Mouse (Mus musculus) midbrain, embryonic 14.5 days (tissue): ENCODE data around the gene Cbll1. TPM values are rescaled to one million over a fixed set of nuclear protein-coding genes. Genes with fewer than 3 reads are reported as not detected.
"Not testable (repeated sequence)": the region's sequence is repeated elsewhere in the genome, so short reads cannot be mapped to it uniquely, and the experiment has no call there.

Source experiments
- ATAC-seq: fragments of 200-750 bp; cut with Nextera tagmentation; 2 replicates; pipeline ENCODE4 v1.8.0; 2017; ENCODE audit warnings: moderate number of reproducible peaks, moderate library complexity; ENCODE audit not compliant: low FRiP score, low TSS enrichment
- DNase-seq: peaks from one replicate; pipeline ENCODE4 v3.0.0-alpha.2; 2015
- H3K27ac ChIP-seq: fragments of 300-500 bp; sonication (generic); replicated peaks from 2 replicates; pipeline ENCODE4 v1.5.1; 2014; ENCODE audit warnings: mild to moderate bottlenecking, low read depth, low read length, moderate library complexity
- H3K27me3 ChIP-seq: fragments of 300-500 bp; sonication (generic); 2 replicates; pipeline ENCODE4 v1.6.1; 2014; ENCODE audit warnings: low read length, control low read depth, mixed read lengths; ENCODE audit not compliant: control insufficient read depth, insufficient read depth
- H3K36me3 ChIP-seq: fragments of 300-500 bp; sonication (generic); 2 replicates; pipeline ENCODE4 v1.6.1; 2014; ENCODE audit warnings: low read length, control low read depth; ENCODE audit not compliant: control insufficient read depth, insufficient read depth
- H3K4me1 ChIP-seq: fragments of 300-500 bp; sonication (generic); 2 replicates; pipeline ENCODE4 v1.6.1; 2014; ENCODE audit warnings: mild to moderate bottlenecking, antibody characterized with exemption, low read length, control low read depth; ENCODE audit not compliant: control insufficient read depth, insufficient read depth
- H3K4me2 ChIP-seq: fragments of 300-500 bp; sonication (generic); 2 replicates; pipeline ENCODE4 v1.6.1; 2014; ENCODE audit warnings: mild to moderate bottlenecking, low read length, moderate library complexity
- H3K4me3 ChIP-seq: fragments of 300-500 bp; sonication (generic); replicated peaks from 2 replicates; pipeline ENCODE4 v1.5.1; 2014; ENCODE audit warnings: low read depth, low read length
- H3K9ac ChIP-seq: fragments of 300-500 bp; sonication (generic); replicated peaks from 2 replicates; pipeline ENCODE4 v1.6.1; 2014; ENCODE audit warnings: mild to moderate bottlenecking, low read length, moderate library complexity
- H3K9me3 ChIP-seq: fragments of 300-500 bp; sonication (generic); 2 replicates; pipeline ENCODE4 v1.6.1; 2016; ENCODE audit warnings: low read length, control low read depth, mixed read lengths; ENCODE audit not compliant: control insufficient read depth
- WGBS: fragments of 180-500 bp; shearing (Covaris S2); extraction: QIAGEN DNeasy Blood & Tissue Kit; methylation state at CpG from one replicate; pipeline ENCODE4 v1.1.7; 2014; 5-methylcytosine and 5-hydroxymethylcytosine counted together
- polyA plus RNA-seq: library from polyadenylated mRNA; unstranded; fragments of >200 nt; fragmentation: Nextera tagmentation; extraction: Ambion mirVana; gene quantifications from 2 replicates; pipeline ENCODE4 v1.2.1, GENCODE M21; 2014

The Cbll1 gene
- polyA plus RNA-seq, 1 experiment from 2014 or later: 22.9 TPM

DNA sequence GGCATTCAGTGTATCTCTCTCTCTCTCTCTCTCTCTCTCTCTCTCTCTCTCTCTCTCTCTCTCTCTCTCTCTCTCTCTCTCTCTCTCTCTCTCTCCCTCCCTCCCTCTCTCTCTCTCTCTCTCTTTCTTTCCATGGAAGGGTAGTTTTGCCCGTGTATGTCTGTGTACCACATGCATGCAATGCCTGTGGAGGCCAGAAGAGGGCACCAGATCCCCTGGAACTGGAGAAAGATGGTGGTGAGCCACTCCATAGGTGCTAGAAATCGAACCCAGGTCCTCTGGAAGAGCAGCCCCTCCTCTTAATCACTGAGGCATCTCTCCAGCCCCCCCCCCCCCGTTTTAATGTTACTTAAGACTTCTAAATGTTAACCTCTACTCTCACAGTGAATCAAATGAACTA lies 39.1 kb downstream of the Cbll1 start:
- H3K9ac ChIP-seq, ATAC-seq, H3K27me3 ChIP-seq, H3K4me3 ChIP-seq, H3K9me3 ChIP-seq, H3K4me2 ChIP-seq, H3K27ac ChIP-seq, DNase-seq, H3K4me1 ChIP-seq, H3K36me3 ChIP-seq: not testable (repeated sequence)
- 37% methylated on average over 3 of the region's 3 CpGs for WGBS

DNA sequence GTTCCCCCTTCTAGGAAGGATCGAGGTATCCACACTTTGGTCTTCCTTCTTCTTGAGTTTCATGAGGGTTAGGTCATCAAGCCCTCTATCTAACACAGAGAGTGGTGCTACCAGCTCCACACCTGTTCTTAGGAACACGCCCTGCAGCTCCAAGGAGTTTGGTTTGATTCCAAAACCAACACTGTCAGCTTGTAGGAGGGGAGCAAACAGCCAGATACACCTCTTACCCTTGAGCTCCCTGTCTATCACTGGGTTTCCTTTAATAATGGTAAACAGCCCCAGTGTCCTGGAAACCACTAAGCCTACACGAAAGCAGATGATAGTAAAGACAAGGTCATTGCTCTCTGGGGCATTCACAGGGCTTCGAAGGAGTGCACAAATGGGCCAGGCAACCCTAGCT lies 40.9 kb downstream of the Cbll1 start:
- ATAC-seq: no peak
- Histone ChIP-seq H3K36me3 (no peaks in the 10 kb centered on the region), H3K4me3 (no peak overlapping the region), H3K9ac (no peak overlapping the region), H3K27ac (no peak overlapping the region), H3K9me3 (no peaks in the 10 kb centered on the region), H3K4me1 (no peaks in the 10 kb centered on the region), H3K4me2 (no peak overlapping the region), H3K27me3 (no peaks in the 10 kb centered on the region)
- DNase-seq: no peak
- 84% methylated on average over 4 of the region's 4 CpGs for WGBS

DNA sequence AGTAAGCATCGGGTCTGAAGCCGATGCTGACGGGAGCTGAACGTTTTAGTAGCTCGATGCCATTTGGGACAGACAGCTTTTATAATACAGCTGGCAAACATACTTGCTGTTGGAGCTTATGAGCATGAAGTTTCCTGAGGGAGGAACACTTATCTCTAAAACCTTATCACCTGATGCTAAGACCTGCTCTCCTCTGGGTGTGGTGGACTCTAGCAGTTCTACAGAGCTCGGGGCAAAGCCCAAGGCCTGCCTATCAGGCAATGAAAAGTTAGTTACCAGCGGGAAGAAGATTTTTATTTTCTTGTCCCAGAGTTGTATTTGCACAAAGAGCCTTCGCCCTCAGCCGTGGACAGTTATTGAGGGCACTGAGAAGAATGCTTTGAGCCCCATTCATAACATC lies 43.1 kb downstream of the Cbll1 start:
- no peak overlapping the region for H3K27ac ChIP-seq
- no peaks in the 10 kb centered on the region for H3K27me3 ChIP-seq
- no peaks in the 10 kb centered on the region for H3K36me3 ChIP-seq
- H3K4me1 ChIP-seq: no peaks in the 10 kb centered on the region
- no peaks in the 10 kb centered on the region for H3K9me3 ChIP-seq
- DNase-seq (no peak), ATAC-seq (no peak)
- 89% methylated on average over 9 of the region's 9 CpGs for WGBS
- H3K4me3 ChIP-seq: no peak overlapping the region
- no peak overlapping the region for H3K4me2 ChIP-seq
- no peak overlapping the region for H3K9ac ChIP-seq

DNA sequence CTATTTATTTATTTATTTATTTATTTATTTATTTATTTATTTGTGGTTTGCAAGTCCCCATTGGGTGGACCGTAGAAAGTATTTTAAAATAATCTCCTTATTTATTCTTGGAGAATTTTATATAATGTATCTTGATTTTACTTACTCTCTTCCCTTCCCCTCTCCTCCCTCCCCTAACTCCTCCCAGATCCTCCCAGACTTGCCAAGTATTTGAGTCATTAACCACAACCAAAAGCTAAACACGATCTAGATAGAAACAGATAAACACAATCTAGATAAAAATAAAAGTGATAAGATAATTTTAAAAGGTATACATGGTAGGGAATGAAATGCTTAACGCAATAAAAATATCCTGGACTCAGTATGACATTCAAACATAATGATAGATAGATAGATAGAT lies 50.1 kb downstream of the Cbll1 start:
- Histone ChIP-seq H3K27me3 (no peaks in the 10 kb centered on the region), H3K36me3 (no peaks in the 10 kb centered on the region), H3K27ac (no peak overlapping the region), H3K4me1 (no peaks in the 10 kb centered on the region), H3K4me3 (no peak overlapping the region), H3K9ac (no peak overlapping the region), H3K9me3 (no peaks in the 10 kb centered on the region), H3K4me2 (no peak overlapping the region)
- DNase-seq: no peak
- ATAC-seq: no peak
- 95% methylated on average over 3 of the region's 3 CpGs for WGBS

DNA sequence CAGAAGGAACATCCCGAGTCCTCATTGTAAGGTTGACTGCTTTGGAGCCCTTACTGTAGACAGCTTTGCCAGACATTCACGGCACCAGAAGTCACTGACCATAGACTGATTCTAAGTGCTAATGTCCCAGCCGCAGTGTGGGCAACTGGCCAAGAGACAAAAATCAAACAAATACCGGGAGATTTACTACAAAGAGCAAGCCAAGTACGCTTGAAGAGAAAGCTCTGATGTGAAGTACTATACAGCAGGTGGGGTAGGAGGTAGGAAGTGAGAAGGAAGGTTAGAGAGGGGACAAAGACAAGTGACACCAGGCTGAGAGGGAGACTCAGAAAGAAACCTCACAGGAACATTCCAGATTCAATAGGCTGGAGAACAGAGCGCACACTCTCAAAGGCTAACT lies 54.6 kb downstream of the Cbll1 start:
- DNase-seq (no peak), ATAC-seq (no peak)
- Histone ChIP-seq H3K9ac (no peak overlapping the region), H3K4me2 (no peak overlapping the region), H3K27me3 (no peaks in the 10 kb centered on the region), H3K4me3 (no peak overlapping the region), H3K4me1 (no peaks in the 10 kb centered on the region), H3K27ac (no peak overlapping the region), H3K36me3 (no peaks in the 10 kb centered on the region), H3K9me3 (no peaks in the 10 kb centered on the region)
- 76% methylated on average over 6 of the region's 6 CpGs for WGBS

DNA sequence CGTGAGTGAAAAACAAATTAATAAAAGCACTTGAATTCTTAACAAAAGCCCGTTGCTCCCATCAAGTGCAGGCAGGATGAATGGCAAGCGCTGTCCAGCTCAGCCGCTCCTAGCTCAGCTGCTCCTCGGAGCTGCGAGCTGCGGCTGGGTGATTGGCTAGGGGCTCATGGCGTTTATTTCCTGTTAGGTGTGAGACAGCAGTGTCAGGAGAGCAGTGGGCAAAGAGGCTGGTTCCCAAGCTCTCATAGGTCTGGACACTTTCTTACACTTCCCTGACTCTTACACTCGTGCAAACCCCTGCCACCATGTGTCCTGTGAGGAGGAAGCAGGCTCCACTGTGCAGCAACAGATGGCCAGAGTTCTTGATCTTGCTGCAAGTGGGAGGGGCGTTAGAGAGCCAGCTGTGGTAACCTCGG lies 55.3 kb downstream of the Cbll1 start:
- no peaks in the 10 kb centered on the region for H3K4me1 ChIP-seq
- H3K9ac ChIP-seq: no peak overlapping the region
- WGBS: 2% methylated on average over 11 of the region's 11 CpGs
- H3K27ac ChIP-seq: no peak overlapping the region
- ATAC-seq: peak; percentile 57; the same call in 1 of the 2 replicates
- H3K27me3 ChIP-seq: no peaks in the 10 kb centered on the region
- H3K4me3 ChIP-seq: peak overlapping the region; percentile 25
- DNase-seq: peak; percentile 61
- no peaks in the 10 kb centered on the region for H3K9me3 ChIP-seq
- no peaks in the 10 kb centered on the region for H3K36me3 ChIP-seq
- peak overlapping the region; percentile 57 for H3K4me2 ChIP-seq

DNA sequence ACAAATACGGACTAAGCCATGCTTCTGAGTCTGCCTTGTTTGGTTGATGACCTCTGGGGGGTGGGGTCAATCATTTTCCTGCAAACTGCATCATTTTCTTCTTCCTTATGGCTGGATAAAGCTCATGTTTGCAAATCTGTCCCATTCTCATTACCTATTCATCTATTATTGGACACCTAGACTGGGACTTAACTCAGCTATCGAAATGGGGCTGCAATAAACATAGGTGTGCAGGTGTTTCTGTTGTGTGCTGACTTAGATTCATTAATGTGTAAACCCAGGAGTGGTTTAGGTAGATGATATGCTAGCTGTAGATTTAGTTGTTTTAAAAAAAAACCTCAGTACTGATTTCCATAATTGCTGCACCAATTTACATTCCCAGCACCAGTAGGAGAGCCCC lies 59.8 kb downstream of the Cbll1 start:
- Histone ChIP-seq H3K36me3 (no peaks in the 10 kb centered on the region), H3K27me3 (no peaks in the 10 kb centered on the region), H3K4me2 (no peak overlapping the region), H3K4me1 (no peaks in the 10 kb centered on the region), H3K4me3 (no peak overlapping the region), H3K9ac (no peak overlapping the region), H3K27ac (no peak overlapping the region), H3K9me3 (no peaks in the 10 kb centered on the region)
- 75% methylated on average over 2 of the region's 2 CpGs for WGBS
- no peak for DNase-seq
- ATAC-seq: no peak

DNA sequence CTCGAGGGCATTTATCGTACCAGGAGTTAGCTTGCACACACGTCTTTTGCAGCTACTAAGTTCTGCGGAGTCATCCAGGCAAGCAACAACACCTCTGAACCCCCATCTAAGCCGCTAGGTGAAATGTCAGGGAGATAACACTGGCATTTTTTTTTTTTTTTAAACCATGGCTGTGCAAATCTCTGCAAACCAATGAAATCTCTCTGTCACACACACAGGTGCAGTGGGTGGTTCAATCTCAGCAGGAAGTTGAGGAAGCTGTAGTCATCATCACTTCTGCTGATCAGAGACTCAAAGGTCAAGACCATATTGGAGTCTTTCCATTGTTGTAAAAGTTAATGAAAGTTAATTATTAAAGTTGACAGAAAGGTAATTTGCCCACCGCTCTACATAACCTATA lies 61.6 kb downstream of the Cbll1 start:
- Histone ChIP-seq H3K9me3 (no peaks in the 10 kb centered on the region), H3K4me3 (no peak overlapping the region), H3K9ac (no peak overlapping the region), H3K4me1 (no peaks in the 10 kb centered on the region), H3K36me3 (no peaks in the 10 kb centered on the region), H3K27ac (no peak overlapping the region), H3K27me3 (no peaks in the 10 kb centered on the region), H3K4me2 (no peak overlapping the region)
- ATAC-seq: no peak
- 77% methylated on average over 6 of the region's 6 CpGs for WGBS
- no peak for DNase-seq
